Mouse (Mus musculus) midbrain, embryonic 15.5 days (tissue): ENCODE data around the gene Rgs9bp. TPM values are rescaled to one million over a fixed set of nuclear protein-coding genes. Genes with fewer than 3 reads are reported as not detected.

Experiments used
- ATAC-seq: fragments of 200-750 bp; cut with Nextera tagmentation; replicated peaks from 2 replicates; pipeline ENCODE4 v1.8.0; 2017; ENCODE audit warnings: moderate TSS enrichment
- H3K27ac ChIP-seq: fragments of 300-500 bp; sonication (generic); 2 replicates; pipeline ENCODE4 v1.5.1; 2015; ENCODE audit warnings: mild to moderate bottlenecking, inconsistent platforms
- H3K27me3 ChIP-seq: fragments of 300-500 bp; sonication (generic); replicated peaks from 2 replicates; pipeline ENCODE4 v1.6.1; 2015; ENCODE audit warnings: inconsistent platforms
- H3K36me3 ChIP-seq: fragments of 300-500 bp; sonication (generic); replicated peaks from 2 replicates; pipeline ENCODE4 v1.6.1; 2015; ENCODE audit warnings: inconsistent platforms
- H3K4me1 ChIP-seq: fragments of 300-500 bp; sonication (generic); 2 replicates; pipeline ENCODE4 v1.6.1; 2015; ENCODE audit warnings: inconsistent platforms
- H3K4me2 ChIP-seq: fragments of 300-500 bp; sonication (generic); 2 replicates; pipeline ENCODE4 v1.6.1; 2015; ENCODE audit warnings: inconsistent platforms, mild to moderate bottlenecking, moderate library complexity
- H3K4me3 ChIP-seq: fragments of 300-500 bp; sonication (generic); 2 replicates; pipeline ENCODE4 v1.5.1; 2015; ENCODE audit warnings: mild to moderate bottlenecking, inconsistent platforms
- H3K9ac ChIP-seq: fragments of 300-500 bp; sonication (generic); 2 replicates; pipeline ENCODE4 v1.6.1; 2015; ENCODE audit warnings: mild to moderate bottlenecking, inconsistent platforms
- H3K9me3 ChIP-seq: fragments of 300-500 bp; sonication (generic); 2 replicates; pipeline ENCODE4 v1.6.1; 2016; ENCODE audit warnings: inconsistent platforms
- WGBS: fragments of 180-500 bp; shearing (Covaris S2); methylation state at CpG from one replicate; pipeline ENCODE4 v1.1.7; 2015; ENCODE audit warnings: mixed read lengths; 5-methylcytosine and 5-hydroxymethylcytosine counted together
- polyA plus RNA-seq: library from polyadenylated mRNA; unstranded; fragments of >200 nt; fragmentation: Nextera tagmentation; extraction: Ambion mirVana; gene quantifications from 2 replicates; pipeline ENCODE4 v1.2.1, GENCODE M21; 2015

Gene Rgs9bp
- 0.04 TPM in 1 of 2 replicates, not detected in the other for polyA plus RNA-seq

GRCm38 (mm10) chr7:35585191-35586054 is at the start of gene Rgs9bp:
Rgs9bp (minus strand) TSS chr7:35585582.
- H3K36me3 ChIP-seq: no peaks in the 10 kb centered on the region
- H3K9ac ChIP-seq: peak within 1 kb of the TSS; percentile 52
- peaks cover 27% of the 10 kb centered on the region for H3K4me1 ChIP-seq
- peak within 1 kb of the TSS; percentile 99 for H3K4me2 ChIP-seq
- H3K27ac ChIP-seq: peak within 1 kb of the TSS; percentile 48
- H3K27me3 ChIP-seq: peaks cover 34% of the 10 kb centered on the region
- peak; percentile 71 for ATAC-seq
- peak within 1 kb of the TSS; percentile 65 for H3K4me3 ChIP-seq
- H3K9me3 ChIP-seq: no peaks in the 10 kb centered on the region
- WGBS: under 1% methylated on average over 45 of the region's 45 CpGs

- no peaks in the 10 kb centered on the region for H3K27me3 ChIP-seq
- H3K4me1 ChIP-seq: no peaks in the 10 kb centered on the region
- no peak overlapping the region for H3K4me2 ChIP-seq
- no peak for ATAC-seq
- no peak overlapping the region for H3K27ac ChIP-seq
- WGBS: 77% methylated on average over 5 of the region's 5 CpGs
- no peak overlapping the region for H3K9ac ChIP-seq
- H3K36me3 ChIP-seq: peaks cover 37% of the 10 kb centered on the region; the same call in 1 of the 2 replicates
- no peak overlapping the region for H3K4me3 ChIP-seq
- H3K9me3 ChIP-seq: no peaks in the 10 kb centered on the region
Measured at GRCm38 (mm10) chr7:35628496-35628895, 43.1 kb upstream of the Rgs9bp start.

- H3K27me3 ChIP-seq: no peaks in the 10 kb centered on the region
- H3K36me3 ChIP-seq: peaks cover 40% of the 10 kb centered on the region; the same call in 1 of the 2 replicates
- no peaks in the 10 kb centered on the region for H3K9me3 ChIP-seq
- no peaks in the 10 kb centered on the region for H3K4me1 ChIP-seq
- no peak for ATAC-seq
- H3K27ac ChIP-seq: no peak overlapping the region
- H3K4me2 ChIP-seq: no peak overlapping the region
- H3K4me3 ChIP-seq: no peak overlapping the region
- H3K9ac ChIP-seq: no peak overlapping the region
- WGBS: 91% methylated on average over 10 of the region's 10 CpGs
Measured at GRCm38 (mm10) chr7:35627371-35627770, 42.0 kb upstream of the Rgs9bp start.

- Histone ChIP-seq H3K9ac (no peak overlapping the region), H3K4me1 (no peaks in the 10 kb centered on the region), H3K36me3 (peaks cover 32% of the 10 kb centered on the region; the same call in 1 of the 2 replicates), H3K27ac (no peak overlapping the region), H3K4me2 (no peak overlapping the region), H3K4me3 (no peak overlapping the region), H3K27me3 (no peaks in the 10 kb centered on the region), H3K9me3 (no peaks in the 10 kb centered on the region)
- no peak for ATAC-seq
- 95% methylated on average over 5 of the region's 5 CpGs for WGBS
Measured at GRCm38 (mm10) chr7:35626038-35626437, 40.7 kb upstream of the Rgs9bp start.

- 95% methylated on average over 10 of the region's 10 CpGs for WGBS
- Histone ChIP-seq H3K4me2 (no peak overlapping the region), H3K36me3 (peaks cover 25% of the 10 kb centered on the region; the same call in 1 of the 2 replicates), H3K4me1 (no peaks in the 10 kb centered on the region), H3K4me3 (no peak overlapping the region), H3K27ac (no peak overlapping the region), H3K9ac (no peak overlapping the region), H3K27me3 (no peaks in the 10 kb centered on the region), H3K9me3 (no peaks in the 10 kb centered on the region)
- no peak for ATAC-seq
Measured at GRCm38 (mm10) chr7:35622626-35623025, 37.2 kb upstream of the Rgs9bp start.

- Histone ChIP-seq H3K27me3 (no peaks in the 10 kb centered on the region), H3K4me2 (no peak overlapping the region), H3K4me1 (no peaks in the 10 kb centered on the region), H3K9ac (no peak overlapping the region), H3K4me3 (no peak overlapping the region), H3K9me3 (no peaks in the 10 kb centered on the region), H3K36me3 (peaks cover 30% of the 10 kb centered on the region), H3K27ac (no peak overlapping the region)
- 27% methylated on average over 4 of the region's 4 CpGs for WGBS
- ATAC-seq: no peak
Measured at GRCm38 (mm10) chr7:35617513-35617912, 32.1 kb upstream of the Rgs9bp start.

- Histone ChIP-seq H3K27me3 (no peaks in the 10 kb centered on the region), H3K9me3 (no peaks in the 10 kb centered on the region), H3K4me2 (no peak overlapping the region), H3K4me3 (no peak overlapping the region), H3K36me3 (peaks cover 14% of the 10 kb centered on the region; the same call in 1 of the 2 replicates), H3K4me1 (no peaks in the 10 kb centered on the region), H3K9ac (no peak overlapping the region), H3K27ac (no peak overlapping the region)
- WGBS: 94% methylated on average over 10 of the region's 10 CpGs
- no peak for ATAC-seq
Measured at GRCm38 (mm10) chr7:35609245-35609644, 23.9 kb upstream of the Rgs9bp start.

- no peak for ATAC-seq
- no peaks in the 10 kb centered on the region for H3K4me1 ChIP-seq
- H3K4me3 ChIP-seq: no peak overlapping the region
- H3K9ac ChIP-seq: no peak overlapping the region
- H3K27me3 ChIP-seq: no peaks in the 10 kb centered on the region
- H3K4me2 ChIP-seq: no peak overlapping the region
- 84% methylated on average over 10 of the region's 10 CpGs for WGBS
- H3K27ac ChIP-seq: no peak overlapping the region
- peaks cover 25% of the 10 kb centered on the region; the same call in 1 of the 2 replicates for H3K36me3 ChIP-seq
- no peaks in the 10 kb centered on the region for H3K9me3 ChIP-seq
Measured at GRCm38 (mm10) chr7:35606816-35607215, 21.4 kb upstream of the Rgs9bp start.

GRCm38 (mm10) chr7:35602766-35603165 is 17.4 kb upstream of the Rgs9bp start:
- H3K27ac ChIP-seq: no peak overlapping the region

GRCm38 (mm10) chr7:35601106-35601505 is 15.7 kb upstream of the Rgs9bp start:
- no peak for ATAC-seq
- 95% methylated on average over 6 of the region's 6 CpGs for WGBS

More at GRCm38 (mm10) chr7:35602766-35603165, 17.4 kb upstream of the Rgs9bp start:
- WGBS: 97% methylated on average over 5 of the region's 5 CpGs
- H3K9me3 ChIP-seq: no peaks in the 10 kb centered on the region
- H3K4me3 ChIP-seq: no peak overlapping the region
- no peak overlapping the region for H3K4me2 ChIP-seq
- H3K9ac ChIP-seq: no peak overlapping the region
- H3K27me3 ChIP-seq: no peaks in the 10 kb centered on the region
- H3K36me3 ChIP-seq: peaks cover 16% of the 10 kb centered on the region; the same call in 1 of the 2 replicates
- H3K4me1 ChIP-seq: no peaks in the 10 kb centered on the region
- no peak for ATAC-seq

GRCm38 (mm10) chr7:35600031-35600430 is 14.6 kb upstream of the Rgs9bp start:
- 89% methylated on average over 10 of the region's 10 CpGs for WGBS
- peaks cover 11% of the 10 kb centered on the region; the same call in 1 of the 2 replicates for H3K36me3 ChIP-seq
- no peaks in the 10 kb centered on the region for H3K9me3 ChIP-seq
- no peak overlapping the region for H3K9ac ChIP-seq
- H3K4me3 ChIP-seq: no peak overlapping the region
- no peaks in the 10 kb centered on the region for H3K4me1 ChIP-seq
- no peak overlapping the region for H3K4me2 ChIP-seq
- H3K27me3 ChIP-seq: no peaks in the 10 kb centered on the region
- H3K27ac ChIP-seq: no peak overlapping the region
- ATAC-seq: no peak

More at GRCm38 (mm10) chr7:35601106-35601505, 15.7 kb upstream of the Rgs9bp start:
- H3K27ac ChIP-seq: no peak overlapping the region
- no peak overlapping the region for H3K9ac ChIP-seq
- peaks cover 11% of the 10 kb centered on the region; the same call in 1 of the 2 replicates for H3K36me3 ChIP-seq
- no peaks in the 10 kb centered on the region for H3K27me3 ChIP-seq
- H3K9me3 ChIP-seq: no peaks in the 10 kb centered on the region
- no peak overlapping the region for H3K4me3 ChIP-seq
- H3K4me1 ChIP-seq: no peaks in the 10 kb centered on the region
- no peak overlapping the region for H3K4me2 ChIP-seq

GRCm38 (mm10) chr7:35599492-35599891 is 14.1 kb upstream of the Rgs9bp start:
- Histone ChIP-seq H3K36me3 (peaks cover 11% of the 10 kb centered on the region; the same call in 1 of the 2 replicates), H3K27me3 (no peaks in the 10 kb centered on the region), H3K9ac (no peak overlapping the region), H3K4me1 (no peaks in the 10 kb centered on the region), H3K4me2 (no peak overlapping the region), H3K9me3 (no peaks in the 10 kb centered on the region), H3K27ac (no peak overlapping the region), H3K4me3 (no peak overlapping the region)
- no peak for ATAC-seq
- 94% methylated on average over 9 of the region's 9 CpGs for WGBS
